In the genomic region with DNA sequence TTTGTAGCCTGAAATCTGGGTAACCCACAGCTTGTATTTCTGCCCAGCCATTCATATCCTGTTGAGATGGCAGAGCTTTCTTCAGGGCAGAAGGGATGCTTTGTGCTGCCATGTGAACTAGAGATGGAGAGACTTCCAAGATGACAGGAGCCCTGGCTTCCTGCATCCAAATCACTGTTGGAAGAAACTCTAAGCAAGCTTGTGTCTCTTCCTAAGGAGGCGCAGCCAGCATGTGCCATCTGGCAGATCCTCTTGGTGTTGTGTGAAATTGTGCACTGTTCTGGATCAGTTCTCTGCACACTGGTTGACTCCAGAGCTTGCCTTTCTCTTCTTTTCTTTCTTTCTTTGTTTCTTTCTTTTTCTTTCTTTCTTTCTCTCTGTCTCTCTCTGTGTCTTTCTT, we compare ENCODE assay signal across 8 mouse cellular contexts.
A peak's percentile ranks its signal among the peaks of the same experiment; 100 is the strongest.
DNase-seq lines count a peak whose midpoint lies in the region; ATAC-seq and TF ChIP-seq lines count a peak whose summit lies in the region.
"Not testable (repeated sequence)": the region's sequence is repeated elsewhere in the genome, so short reads cannot be mapped to it uniquely, and the experiment has no call there.

No protein-coding gene starts in this region.

- H3K4me3 ChIP-seq in cerebellum, adult 2 months (replicated peaks; ENCODE audit: insufficient read depth, low read depth, low read length); forebrain, postnatal 0 days (ENCODE audit: low read depth, low read length): not testable (repeated sequence)

- TF ChIP-seq CTCF in cerebellum, adult 2 months (IDR thresholded peaks at IDR 0.05; ENCODE audit: borderline replicate concordance, insufficient read depth, low read depth, low read length); forebrain, postnatal 0 days (IDR thresholded peaks at IDR 0.05; ENCODE audit: low read depth): not testable (repeated sequence)

- 6% methylated on average over 1 of the region's 1 CpGs for WGBS in cerebellum, adult 2 months
- WGBS in forebrain, postnatal 0 days = 86% methylated on average over 1 of the region's 1 CpGs

- intact Hi-C loops in left cerebral cortex, postnatal 4 days (cut with DNase I) = not testable (repeated sequence)

- H3K4me1 ChIP-seq in cerebellum, adult 2 months (ENCODE audit: control insufficient read depth, insufficient read depth, low read length); forebrain, postnatal 0 days (ENCODE audit: insufficient read depth): not testable (repeated sequence)

- not testable (repeated sequence) for H3K4me2 ChIP-seq in forebrain, postnatal 0 days (ENCODE audit: low read depth)

- H3K9ac ChIP-seq in forebrain, postnatal 0 days = not testable (repeated sequence)

- not testable (repeated sequence) for H3K36me3 ChIP-seq in forebrain, postnatal 0 days (ENCODE audit: insufficient read depth)

- H3K27ac ChIP-seq in cerebellum, adult 2 months (ENCODE audit: insufficient read depth, low read length) = 0 out of 2 replicates have a peak overlapping the region, but pooled peaks have one; percentile 34
- H3K27ac ChIP-seq in forebrain, postnatal 0 days (ENCODE audit: low read depth, low read length) = not testable (repeated sequence)

- H3K9me3 ChIP-seq in forebrain, postnatal 0 days (ENCODE audit: low read length) = not testable (repeated sequence)

- TF ChIP-seq POLR2A in cerebellum, adult 2 months (IDR thresholded peaks at IDR 0.05; ENCODE audit: borderline replicate concordance, insufficient read depth, low read length) = not testable (repeated sequence)

- peak; percentile 47 for DNase-seq in cerebellum, adult 11 months
- peak; percentile 58 to 82 for DNase-seq in cerebellum, adult 2 months
- DNase-seq in cerebellum, adult 9-11 months = peak; percentile 81
- DNase-seq in cerebellum, postnatal 25 days = peak; percentile 58 to 71
- peak; percentile 48 for DNase-seq in forebrain, postnatal 0 days
- peak; percentile 15 for DNase-seq in layer of hippocampus, adult 11-12 months (ENCODE audit: low spot score)
- peak; percentile 21 for DNase-seq in left cerebral cortex, postnatal 4 days
- DNase-seq in telencephalon, adult 2 months (ENCODE audit: low read depth, low spot score) = peak; percentile 47

- ATAC-seq in forebrain, postnatal 0 days = not testable (repeated sequence)

- H3K27me3 ChIP-seq in cerebellum, adult 2 months (ENCODE audit: control insufficient read depth, insufficient read depth, low read length); forebrain, postnatal 0 days (ENCODE audit: insufficient read depth, low read length): not testable (repeated sequence)

Comparison
In these comparisons a context has a peak if more than half of its experiments do, and no peak if none do; other contexts are left out.
1. DNase-seq: peak in every context shown above with its lines; median percentile 81 in cerebellum, adult 9-11 months; 70 in cerebellum, adult 2 months; 64 in cerebellum, postnatal 25 days; 48 in forebrain, postnatal 0 days; 47 in cerebellum, adult 11 months; 47 in telencephalon, adult 2 months; 21 in left cerebral cortex, postnatal 4 days; 15 in layer of hippocampus, adult 11-12 months.